Mouse (Mus musculus) A20 (cell line): ENCODE measurements around the gene Ms4a6d.
A peak's percentile ranks its signal among the peaks of the same experiment; 100 is the strongest.
"Not testable (repeated sequence)": the region's sequence is repeated elsewhere in the genome, so short reads cannot be mapped to it uniquely, and the experiment has no call there.

ENCODE experiments used
- DNase-seq: peaks from one replicate; pipeline ENCODE4 v3.0.0-alpha.2; 2011; ENCODE audit warnings: low read depth, low spot score

The Ms4a6d gene

GRCm38 (mm10) chr19:11554726-11555125, 49.9 kb downstream of the Ms4a6d start:
- no peak for DNase-seq

DNA sequence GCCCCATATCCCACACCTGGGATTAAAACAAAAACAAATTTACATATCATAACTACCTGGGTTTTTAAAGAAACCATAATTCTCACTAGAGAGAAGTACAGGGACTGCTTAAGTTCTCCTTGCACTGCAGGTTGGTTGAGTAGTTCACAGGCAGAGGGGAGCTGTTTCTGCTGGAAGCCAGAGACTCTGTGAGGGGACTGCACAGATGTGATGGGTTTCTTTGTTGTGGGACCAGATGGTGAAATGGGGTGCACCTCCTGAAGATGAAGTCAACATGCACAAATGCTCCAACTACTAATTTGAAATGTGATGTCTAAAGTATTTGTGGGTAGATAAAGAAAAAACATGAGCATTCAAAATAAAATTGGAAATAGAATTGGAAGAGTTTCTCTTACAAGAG, 56.7 kb downstream of the Ms4a6d start:
- no peak for DNase-seq

- DNase-seq, result not testable (repeated sequence)
These were observed 60.3 kb downstream of the Ms4a6d start for GRCm38 (mm10) chr19:11544383-11544782.

- peak; percentile 70 for DNase-seq
These were observed 64.4 kb downstream of the Ms4a6d start for GRCm38 (mm10) chr19:11540166-11540821.

DNA sequence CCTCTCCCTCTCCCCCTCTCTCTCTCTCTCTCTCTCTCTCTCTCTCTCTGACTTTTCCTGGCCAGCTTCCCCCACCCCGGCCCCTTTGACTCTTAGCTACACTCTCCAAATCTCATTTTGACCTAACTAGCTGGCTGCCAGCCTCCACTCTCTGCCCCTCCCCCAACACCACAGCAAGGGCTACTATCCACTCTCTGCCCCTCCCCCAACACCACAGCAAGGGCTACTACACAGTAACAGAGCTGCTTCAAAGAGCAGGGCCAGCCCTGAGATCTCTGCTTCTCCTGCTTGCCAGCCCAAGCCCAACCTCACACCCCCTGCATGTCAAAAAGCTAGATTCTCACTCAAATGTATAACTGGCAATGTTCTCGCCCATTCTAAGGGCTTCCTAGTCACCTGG, 67.3 kb downstream of the Ms4a6d start:
- DNase-seq, result no peak
